Mouse (Mus musculus) B cell, adult 2 months (primary cell): Measurements from ENCODE around the gene Crb2.

ENCODE experiments used
- DNase-seq, 2 experiments: peaks; one replicate each; pipeline ENCODE4 v3.0.0; 2022

Gene Crb2

GRCm38 (mm10) chr2:37802610-37803212 lies 26.7 kb downstream of the Crb2 start:
- peak; percentile 71 to 72 for DNase-seq

GRCm38 (mm10) chr2:37811682-37812081 lies 35.6 kb downstream of the Crb2 start:
- no peak for DNase-seq

GRCm38 (mm10) chr2:37812401-37812800 lies 36.4 kb downstream of the Crb2 start:
- DNase-seq = no peak

GRCm38 (mm10) chr2:37814820-37815361 lies 38.8 kb downstream of the Crb2 start:
- DNase-seq = no peak

GRCm38 (mm10) chr2:37815676-37816075 lies 39.6 kb downstream of the Crb2 start:
- DNase-seq = peak; percentile 74 to 77

- no peak for DNase-seq
These were observed 42.9 kb downstream of the Crb2 start for GRCm38 (mm10) chr2:37818761-37819525.

GRCm38 (mm10) chr2:37819526-37820152 lies 43.6 kb downstream of the Crb2 start:
- no peak for DNase-seq

- DNase-seq = no peak
These were observed 46.1 kb downstream of the Crb2 start for GRCm38 (mm10) chr2:37822122-37822521.

GRCm38 (mm10) chr2:37823826-37824225 lies 47.8 kb downstream of the Crb2 start:
- DNase-seq = no peak

- DNase-seq = no peak
These were observed 53.8 kb downstream of the Crb2 start for GRCm38 (mm10) chr2:37829758-37830275.

GRCm38 (mm10) chr2:37832253-37832652 lies 56.2 kb downstream of the Crb2 start:
- no peak for DNase-seq

- no peak for DNase-seq
These were observed 60.9 kb downstream of the Crb2 start for GRCm38 (mm10) chr2:37836926-37837325.

- DNase-seq = no peak
These were observed 61.5 kb downstream of the Crb2 start for GRCm38 (mm10) chr2:37837542-37837941.

- DNase-seq = no peak
These were observed 62.3 kb downstream of the Crb2 start for GRCm38 (mm10) chr2:37838202-37838984.

- no peak for DNase-seq
These were observed 63.9 kb downstream of the Crb2 start for GRCm38 (mm10) chr2:37839922-37840321.

GRCm38 (mm10) chr2:37842151-37842569 lies 66.1 kb downstream of the Crb2 start:
- no peak for DNase-seq

- DNase-seq = no peak
These were observed 66.7 kb downstream of the Crb2 start for GRCm38 (mm10) chr2:37842719-37843118.
